Mouse (Mus musculus) cerebral cortex, adult 2 months (tissue): ENCODE results near the gene Prkag3.

ENCODE experiments used
- WGBS: fragments of 180-500 bp; shearing (Covaris S2); methylation state at CpG from one replicate; pipeline ENCODE4 v1.1.7; 2018; 5-methylcytosine and 5-hydroxymethylcytosine counted together

Prkag3 gene

DNA sequence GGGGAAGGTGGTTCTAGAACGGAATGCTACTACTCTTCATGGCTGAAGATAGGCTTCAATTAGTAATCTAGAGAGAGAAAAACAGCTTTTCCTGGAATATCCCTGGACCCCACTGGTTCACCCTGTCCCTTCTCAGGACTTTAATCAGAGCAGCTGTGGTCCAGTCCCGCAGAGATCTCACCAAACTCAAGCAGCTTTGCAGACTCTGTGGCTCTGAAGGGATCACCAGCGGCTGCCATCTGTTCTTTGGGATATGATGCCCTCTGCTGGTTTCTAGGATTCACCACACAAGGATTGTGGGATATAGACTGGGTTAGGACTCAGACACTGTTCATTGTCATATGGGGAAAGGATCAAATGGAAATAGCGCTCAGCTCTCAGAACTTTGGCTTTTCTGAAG lies 10.8 kb upstream of the Prkag3 start:
- WGBS = 29% methylated on average over 4 of the region's 4 CpGs

DNA sequence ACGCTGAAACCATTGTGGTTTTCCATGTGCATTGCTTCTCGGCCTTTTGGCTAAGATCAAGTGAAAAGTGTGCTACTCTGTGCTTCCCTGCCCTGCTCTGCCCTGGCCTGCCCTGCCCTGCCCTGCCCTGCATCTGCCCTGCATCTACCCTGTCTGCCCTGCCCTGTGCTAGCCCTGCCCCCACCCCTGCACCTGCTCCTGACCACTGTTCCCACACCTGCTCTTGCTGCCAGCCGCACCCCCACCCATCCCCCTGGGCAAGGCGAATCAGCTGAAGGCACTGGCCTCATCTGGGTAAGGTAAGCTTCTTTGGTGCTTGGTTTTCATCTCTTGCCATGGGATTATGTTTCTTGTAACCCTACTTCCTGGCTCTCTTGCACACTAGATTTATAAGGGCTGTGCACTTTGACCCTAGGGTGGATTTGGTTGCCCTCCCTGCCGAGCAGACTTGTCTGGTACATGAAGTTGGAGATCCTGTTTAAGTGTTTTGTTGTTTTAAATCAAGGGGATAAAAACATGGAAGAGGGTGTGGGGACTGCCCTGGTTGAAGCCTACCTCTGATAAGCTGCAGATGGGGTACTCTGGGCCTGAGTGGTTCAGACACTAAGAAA lies 5.3 kb upstream of the Prkag3 start:
- WGBS = 80% methylated on average over 5 of the region's 5 CpGs

DNA sequence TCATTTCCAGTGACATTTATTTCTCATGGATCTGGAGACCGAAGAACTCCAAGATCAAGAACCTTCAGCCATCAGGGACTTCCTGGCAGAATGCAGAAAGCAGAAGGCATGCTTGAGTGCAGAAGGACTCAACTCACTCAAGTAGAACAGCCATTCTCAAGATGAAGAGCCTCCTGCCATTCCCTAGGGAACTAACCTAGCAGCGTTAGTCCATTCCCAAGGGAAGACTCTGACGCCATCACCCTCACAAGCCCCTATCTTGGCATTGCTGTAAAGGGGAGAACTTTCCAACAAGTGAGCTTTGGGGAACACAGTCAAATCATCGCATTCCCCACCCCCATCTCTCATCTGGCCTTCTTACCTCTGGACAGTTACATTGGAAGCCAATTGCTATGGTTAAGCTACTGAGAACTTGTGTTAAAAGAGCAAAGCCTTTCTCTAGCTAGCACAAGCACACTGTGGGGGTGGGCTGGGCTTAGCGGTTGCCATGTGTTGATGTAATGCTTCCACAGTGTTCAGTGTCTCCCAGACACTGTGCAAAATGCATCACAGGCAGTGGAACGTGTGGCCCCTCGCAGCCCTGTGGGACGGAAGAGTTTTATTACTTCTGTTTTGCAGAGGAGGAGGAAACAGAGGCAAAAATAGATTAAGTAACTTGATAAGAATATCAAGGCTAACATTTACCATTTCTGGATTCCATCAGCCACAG lies 4.4 kb upstream of the Prkag3 start:
- 67% methylated on average over 8 of the region's 8 CpGs for whole genome bisulfite sequencing

DNA sequence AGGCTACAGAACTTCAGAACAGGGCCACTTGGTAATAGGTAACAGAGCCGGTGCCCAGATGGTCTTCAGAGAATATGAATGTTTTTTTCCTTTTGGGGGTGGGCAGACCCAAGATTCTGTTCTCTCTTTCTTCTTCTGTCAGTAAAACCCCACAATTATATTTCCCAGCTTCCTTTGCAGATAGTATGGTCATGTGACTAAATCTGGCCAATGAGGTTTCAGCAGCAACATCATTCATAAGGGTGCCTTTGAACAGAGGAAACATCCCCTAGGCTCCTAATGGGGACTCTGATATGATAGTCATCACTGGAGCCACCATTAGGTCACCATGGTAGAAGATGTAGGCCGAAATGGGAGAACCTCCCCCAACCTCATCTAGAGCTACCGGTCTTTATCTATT lies 3.8 kb upstream of the Prkag3 start:
- WGBS = 98% methylated on average over 3 of the region's 3 CpGs

DNA sequence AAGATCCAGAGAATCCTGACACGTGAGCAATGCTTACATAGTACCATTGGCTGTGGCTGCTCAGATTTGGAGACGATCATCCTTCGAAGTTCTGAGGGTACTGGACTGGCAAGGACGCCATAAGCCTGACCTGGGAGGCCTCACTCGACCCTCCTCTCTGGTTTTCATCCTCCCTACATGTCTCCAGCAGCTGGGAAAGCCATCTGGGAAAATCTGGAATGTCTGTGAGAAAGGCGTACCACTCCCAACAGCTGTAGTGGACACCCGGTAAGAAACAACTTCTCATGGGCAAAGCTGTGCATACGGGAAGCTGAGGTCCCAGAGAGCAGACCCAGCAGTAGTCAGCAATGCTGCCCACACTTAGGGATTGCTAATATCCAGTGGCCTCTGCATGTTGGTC lies 3.1 kb upstream of the Prkag3 start:
- WGBS = 84% methylated on average over 8 of the region's 8 CpGs

DNA sequence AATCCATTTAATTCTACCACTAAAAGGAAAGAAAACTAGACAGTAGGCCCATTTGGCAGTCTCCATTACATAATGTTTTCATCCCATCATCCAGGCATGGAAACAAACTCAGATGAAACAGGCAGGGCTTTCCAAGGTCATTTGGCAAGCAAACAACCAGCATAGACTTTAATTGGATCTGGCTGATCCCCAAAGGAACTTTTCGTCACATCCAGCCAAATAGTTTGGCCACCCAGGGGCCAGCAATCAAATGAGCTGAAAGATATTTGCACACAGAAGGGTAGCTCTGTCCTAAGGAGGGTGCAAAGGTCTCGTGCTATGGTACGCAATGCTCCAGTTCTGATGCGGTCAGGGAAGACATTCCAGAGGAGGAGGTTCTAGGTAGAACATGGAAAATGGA lies 1.7 kb upstream of the Prkag3 start:
- WGBS = 81% methylated on average over 4 of the region's 4 CpGs

DNA sequence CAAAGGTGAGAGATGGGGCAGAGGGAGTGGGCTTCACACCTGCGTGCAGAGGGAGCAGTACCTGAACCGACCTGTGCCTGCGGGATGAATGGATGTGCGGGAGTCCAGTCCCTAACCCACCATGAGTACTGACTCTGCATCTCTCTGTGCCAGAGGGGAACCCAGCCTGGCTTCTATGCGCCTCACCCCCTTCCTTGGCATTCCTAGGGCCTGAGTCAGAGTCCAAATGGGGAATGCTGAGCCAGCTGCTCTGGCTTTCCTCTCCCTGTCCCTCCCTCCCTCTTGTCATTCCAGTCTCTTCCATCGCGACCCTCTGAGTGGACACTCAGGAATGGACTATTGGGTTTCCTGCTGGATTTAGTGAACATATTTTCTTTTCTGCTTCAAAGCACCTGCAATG lies 280 bp upstream of the Prkag3 start:
- WGBS = 46% methylated on average over 7 of the region's 7 CpGs

DNA sequence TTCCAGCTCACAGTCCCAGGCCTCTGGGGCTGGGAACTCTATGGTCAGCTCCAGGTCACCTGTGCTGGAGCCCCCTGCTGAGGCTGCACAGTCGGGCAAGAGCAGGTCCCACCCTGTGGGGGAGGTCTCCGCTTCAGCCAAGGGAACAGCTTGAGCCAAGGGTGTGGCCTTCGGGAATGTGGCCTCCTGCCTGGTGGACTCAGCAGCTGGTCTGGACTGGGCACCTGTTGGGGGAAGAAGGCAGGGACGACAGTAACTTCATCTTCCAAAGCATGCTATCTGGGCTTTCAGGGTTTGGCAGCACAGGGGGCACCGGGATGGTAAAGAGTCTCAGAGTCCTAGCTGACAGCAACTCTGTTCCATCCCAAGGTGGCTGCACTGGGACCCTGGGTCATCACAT lies 1.7 kb downstream of the Prkag3 start:
- WGBS = 81% methylated on average over 5 of the region's 5 CpGs

DNA sequence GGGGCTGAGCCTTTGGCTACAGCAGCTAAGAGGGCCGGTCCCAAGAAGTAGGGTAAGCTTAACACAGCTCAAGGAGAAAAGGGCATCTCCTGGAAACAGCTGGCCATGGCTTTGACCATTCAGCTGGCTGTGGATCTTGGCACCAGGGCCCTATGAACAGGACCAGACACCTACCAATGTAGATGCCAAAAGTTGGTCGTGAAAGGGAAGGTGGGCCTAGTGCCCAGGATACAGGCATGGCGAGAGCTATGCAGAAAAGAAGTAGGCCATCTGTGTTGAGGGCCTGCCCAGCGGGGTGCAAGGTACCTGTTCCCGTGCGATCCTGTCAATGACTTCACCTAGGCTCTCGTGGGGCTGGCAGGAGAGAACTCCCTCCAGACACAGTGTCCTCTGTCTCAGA lies 8.2 kb downstream of the Prkag3 start:
- 89% methylated on average over 7 of the region's 7 CpGs for WGBS

DNA sequence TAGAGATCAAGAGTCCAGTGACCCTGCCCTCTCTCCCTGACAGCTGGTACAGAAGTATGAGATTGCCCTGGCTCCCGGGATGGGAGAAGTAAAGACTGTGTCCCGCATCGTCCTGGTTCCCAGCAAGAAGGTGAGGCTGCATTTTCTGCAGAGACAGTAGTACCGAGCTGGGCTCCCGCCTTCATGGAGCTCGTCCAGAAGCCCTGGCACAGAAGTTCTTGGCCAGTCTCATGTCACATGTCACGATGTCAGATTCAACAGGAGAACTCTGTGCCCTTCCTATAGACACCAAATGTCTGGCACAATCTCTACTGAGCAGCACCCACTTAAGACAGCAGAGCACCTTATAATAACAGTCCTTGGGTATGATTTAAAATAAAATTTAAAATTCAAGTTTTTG lies 11.5 kb downstream of the Prkag3 start:
- 89% methylated on average over 7 of the region's 7 CpGs for WGBS

DNA sequence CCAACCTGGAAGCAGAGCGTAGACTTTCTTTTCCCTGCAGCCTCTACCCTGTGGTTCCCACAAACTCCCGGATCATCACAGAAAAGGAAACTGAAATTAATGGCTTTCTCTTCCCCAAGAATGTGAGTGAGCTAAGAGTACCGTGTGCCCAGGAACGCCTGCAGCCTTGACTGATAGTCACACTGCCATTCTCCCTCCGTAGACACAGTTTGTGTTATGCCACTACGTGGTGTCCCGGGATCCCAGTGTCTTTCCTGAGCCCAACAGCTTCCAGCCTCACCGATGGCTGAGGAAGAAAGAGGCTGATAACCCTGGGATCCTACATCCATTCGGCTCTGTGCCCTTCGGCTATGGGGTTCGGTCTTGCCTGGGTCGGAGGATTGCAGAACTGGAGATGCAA lies 12.0 kb downstream of the Prkag3 start:
- 94% methylated on average over 12 of the region's 12 CpGs for WGBS

DNA sequence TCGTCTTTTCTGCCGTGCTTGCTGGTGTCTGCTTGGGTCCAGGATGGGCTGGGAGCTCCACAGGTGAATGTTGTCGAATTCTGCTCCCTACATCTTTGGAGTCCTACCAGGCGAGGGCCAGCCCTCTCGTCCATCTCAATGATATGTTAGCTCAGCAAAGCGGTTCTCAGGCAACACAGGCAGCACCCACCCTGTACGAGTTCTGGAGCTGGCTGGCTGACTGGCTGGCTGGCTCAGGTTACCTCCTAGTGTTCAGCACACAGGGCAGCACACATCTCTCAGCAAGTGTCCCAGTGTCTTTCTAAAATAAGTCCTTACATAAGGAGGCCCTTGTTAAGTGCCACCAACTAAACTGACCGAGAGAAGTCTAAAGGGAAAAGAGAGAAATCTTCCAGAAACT lies 20.6 kb downstream of the Prkag3 start:
- WGBS = 87% methylated on average over 8 of the region's 8 CpGs

DNA sequence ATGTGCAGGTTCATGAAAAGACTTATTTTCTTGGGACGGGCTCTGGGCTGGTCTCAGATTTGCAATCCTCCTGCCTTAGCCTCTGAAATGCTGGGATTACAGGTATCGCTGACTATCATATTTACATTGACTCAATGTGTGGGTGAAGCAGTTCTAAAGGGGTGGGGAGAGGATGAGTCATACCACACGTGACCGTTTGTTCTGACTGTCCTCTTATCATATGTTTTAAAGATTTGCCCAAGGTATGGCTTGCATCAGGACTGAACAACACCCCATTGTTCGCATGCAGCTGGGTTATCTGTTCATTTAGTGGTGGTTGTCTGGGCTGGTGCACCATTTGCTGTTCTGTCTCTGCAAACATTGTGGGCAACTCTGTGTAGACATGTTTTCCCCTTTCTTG lies 22.3 kb downstream of the Prkag3 start:
- WGBS = 58% methylated on average over 5 of the region's 5 CpGs

DNA sequence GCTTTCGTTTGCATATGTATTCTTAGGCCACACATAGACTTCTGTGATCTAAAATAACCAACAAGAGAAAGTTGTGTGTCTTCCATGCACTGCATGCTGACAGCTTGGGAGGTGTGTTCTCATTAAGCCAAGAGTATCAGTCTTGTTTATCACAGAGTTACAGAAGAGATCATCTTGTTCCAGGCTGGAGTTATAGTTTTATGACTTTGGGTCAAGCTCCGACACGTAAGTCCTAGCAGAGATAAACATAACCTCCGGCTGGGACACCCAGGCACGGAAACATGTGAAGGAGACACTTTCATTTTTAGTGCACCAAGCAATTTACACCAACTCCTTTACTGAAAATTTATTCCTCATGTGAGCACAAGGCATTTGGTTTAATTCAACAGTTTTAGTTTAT lies 22.9 kb downstream of the Prkag3 start:
- 63% methylated on average over 5 of the region's 5 CpGs for WGBS

DNA sequence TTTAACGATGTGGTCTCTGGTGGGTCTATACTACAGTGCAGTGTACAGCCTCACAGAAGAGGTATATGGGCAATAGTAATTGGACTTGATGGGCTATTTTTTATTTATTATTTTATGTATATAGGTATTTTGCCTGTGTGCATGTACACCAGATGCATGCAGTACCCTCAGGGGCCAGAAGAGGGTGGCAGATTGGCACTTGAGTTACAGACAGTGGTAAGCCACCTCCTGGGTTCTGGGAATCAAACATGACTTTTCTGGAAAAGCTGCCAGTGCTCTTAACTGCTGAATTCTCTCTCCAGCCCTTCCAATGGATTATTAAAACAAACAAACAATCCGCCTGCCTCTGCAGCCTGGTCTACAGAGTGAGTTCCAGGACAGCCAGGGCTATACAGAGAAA lies 25.3 kb downstream of the Prkag3 start:
- WGBS = 77% methylated on average over 2 of the region's 2 CpGs

DNA sequence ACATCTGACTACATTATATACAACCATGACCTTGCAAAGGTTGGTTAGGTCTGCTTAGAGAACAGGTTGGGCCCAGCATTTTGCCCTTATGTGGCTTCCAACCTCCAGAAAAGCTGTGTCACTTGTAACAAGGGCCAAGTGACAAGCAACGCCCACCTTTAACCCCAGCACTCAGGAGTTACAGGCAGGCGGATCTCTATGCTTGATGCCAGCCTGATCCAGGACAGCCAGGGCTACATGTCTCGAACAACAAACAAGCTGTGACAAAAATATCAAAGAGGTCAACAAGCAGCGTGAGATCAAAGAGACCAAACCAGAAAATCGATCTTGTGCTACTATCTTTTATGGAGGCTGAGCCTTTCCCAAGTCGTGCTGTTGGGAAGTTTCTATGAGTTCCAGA lies 27.4 kb downstream of the Prkag3 start:
- 82% methylated on average over 6 of the region's 6 CpGs for WGBS

DNA sequence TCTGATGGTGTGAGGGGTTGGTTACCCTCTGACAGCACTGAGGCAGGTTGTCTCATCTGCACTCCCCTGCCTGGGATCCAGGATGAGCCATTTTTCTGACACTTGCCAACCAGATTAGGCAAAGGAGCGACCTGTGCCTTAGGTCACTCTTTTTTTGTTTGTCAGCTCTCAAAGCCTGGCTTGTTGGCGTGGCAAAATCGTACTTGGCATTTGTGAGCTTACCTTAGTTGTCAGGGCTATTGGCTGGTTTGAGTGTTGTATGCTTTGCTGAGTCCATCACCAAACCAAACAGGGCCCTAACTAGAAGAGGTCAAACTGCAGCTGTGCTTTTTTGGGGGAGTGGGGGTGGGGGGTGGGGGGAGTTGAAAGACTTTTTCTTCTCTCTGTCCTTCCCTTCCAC lies 29.7 kb downstream of the Prkag3 start:
- 96% methylated on average over 3 of the region's 3 CpGs for WGBS

DNA sequence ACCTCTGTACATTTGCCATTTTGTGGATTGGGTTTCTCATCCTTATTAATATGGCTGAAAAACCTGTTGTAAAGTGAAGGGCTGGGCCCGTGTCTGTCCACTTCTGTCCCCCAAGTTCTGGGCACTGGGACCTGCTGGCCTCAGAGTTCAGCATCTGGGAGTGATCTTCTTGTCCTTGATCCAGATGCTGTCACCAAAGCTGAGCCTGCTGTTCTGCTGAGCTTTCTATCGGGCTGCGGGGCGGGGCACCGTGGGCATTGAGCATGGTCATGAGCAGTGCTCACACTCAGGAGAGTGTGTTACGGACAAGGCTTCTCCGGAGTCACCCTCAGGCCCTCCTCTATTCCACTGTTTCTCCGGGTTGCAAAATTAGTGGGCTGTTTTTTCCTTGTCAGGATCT lies 30.9 kb downstream of the Prkag3 start:
- 88% methylated on average over 8 of the region's 8 CpGs for WGBS

DNA sequence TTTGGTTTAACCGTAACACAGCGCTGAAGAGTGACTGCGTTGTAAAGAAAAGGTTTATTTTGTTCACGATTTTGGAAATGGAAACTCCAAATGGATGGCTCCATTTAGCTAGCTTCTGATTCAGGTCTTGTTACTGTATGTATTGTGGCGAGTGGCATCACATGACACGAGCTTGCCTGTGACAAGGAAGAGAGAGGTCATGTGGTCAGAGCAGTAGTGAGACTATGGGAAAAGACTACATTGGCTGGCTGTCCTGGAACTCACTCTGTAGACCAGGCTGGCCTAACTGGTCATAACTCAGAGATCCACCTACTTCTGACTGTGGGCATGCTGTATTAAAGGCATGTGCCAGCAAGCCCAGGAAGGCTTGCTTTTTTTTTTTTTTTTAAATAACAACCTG lies 33.1 kb downstream of the Prkag3 start:
- WGBS = 90% methylated on average over 6 of the region's 6 CpGs

DNA sequence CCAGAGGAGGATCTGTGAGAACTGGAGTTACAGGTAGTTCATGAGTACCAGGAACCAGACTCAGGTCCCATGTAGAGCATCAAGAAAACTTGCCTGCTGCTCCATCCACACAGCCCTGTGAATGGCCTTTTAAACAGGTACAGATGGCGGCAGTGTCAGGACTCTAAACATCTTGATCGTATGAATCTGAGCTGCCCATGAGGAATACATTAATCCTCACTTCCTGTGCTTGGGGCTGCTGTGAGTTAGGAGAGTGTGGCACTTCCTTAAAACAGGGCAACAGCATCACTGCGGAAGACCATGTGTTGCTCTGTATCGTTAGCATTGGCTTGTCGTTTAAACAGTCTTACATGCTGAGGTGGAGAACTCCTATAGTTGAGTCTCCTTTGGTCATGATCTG lies 33.6 kb downstream of the Prkag3 start:
- 77% methylated on average over 5 of the region's 5 CpGs for WGBS

DNA sequence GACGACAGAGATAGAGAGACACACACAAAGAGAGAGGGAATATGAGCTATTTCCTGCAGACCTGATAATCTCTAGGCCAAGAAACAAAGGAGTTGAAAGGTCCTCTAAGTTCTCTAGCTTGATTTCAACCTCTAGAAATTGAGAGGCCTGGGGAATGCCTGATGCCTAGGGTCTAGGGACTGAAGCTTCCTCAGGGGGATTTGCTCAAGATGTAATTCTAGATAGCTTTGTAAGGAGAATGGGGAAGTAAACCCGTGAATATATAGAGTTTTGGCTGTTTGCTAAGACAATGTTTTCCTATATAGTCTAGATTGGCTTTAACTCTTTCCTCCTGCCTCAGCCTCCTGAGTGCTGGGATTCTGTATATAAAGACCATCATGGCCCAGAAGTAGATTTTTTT lies 34.1 kb downstream of the Prkag3 start:
- WGBS = 67% methylated on average over 2 of the region's 2 CpGs

DNA sequence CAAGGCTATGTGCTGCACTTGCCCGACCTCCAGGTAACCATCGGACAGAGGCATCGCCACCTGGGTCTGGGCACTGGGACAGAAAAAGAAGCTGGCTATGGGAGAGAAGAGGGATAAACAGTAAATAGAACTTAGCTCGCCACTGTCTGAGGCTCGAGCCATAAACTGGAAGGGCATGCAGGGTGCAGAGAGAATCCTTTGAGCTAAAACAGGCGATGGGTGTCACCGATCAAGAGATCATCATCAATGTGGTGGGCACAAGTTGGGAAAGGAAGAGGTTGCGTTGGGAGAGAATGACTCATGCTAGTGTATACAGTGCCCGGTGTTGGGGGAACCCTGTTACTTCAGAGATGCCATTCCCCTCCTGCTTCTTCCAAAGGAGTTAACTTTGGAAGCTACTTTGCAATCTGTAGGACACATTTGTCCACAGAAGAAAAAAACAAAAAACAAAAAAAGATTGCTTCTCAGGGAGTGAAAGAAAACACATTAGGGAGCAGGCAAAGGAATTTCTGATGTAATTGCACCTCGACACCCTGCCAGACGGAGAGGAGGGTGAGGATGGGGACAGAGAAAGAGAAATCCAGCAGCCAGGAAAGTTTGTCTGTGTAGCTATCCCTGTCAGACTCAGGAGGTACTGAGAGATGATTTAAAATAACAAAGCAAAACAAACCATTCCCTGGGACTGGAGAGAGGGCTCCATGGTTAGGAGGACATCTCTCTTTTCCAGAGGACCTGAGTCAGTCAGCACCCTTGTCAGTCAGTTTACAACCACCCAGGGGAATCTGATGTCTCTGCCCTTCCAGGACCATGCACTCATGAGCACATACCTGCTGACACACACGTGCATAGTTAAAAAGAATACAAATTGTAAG lies 34.9 kb downstream of the Prkag3 start:
- 26% methylated on average over 12 of the region's 12 CpGs for WGBS
